Mouse (Mus musculus): ENCODE results near the gene Calm2.

DNA sequence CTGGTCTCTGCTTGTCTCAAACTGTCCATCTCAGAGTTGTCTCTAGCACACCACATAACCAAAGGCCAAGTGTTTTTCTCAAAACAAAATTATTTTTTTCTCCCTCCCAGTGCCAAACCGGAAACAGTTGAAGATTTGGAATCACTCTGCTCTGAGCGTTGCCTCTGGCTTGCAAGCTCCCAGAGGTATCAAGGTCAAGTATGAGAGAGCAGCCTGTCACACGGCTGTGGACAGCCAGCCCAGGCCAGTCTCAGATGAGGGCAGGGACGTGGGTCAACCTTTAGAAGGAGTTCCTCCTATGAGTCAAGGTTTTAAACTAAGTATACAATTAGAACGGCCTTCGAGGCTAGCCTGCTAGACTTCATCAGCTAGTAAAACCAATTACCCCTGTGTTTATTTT, 43.6 kb upstream of the Calm2 start:
- TF ChIP-seq POLR2A (IDR thresholded peaks at IDR 0.05; ENCODE audit: low read depth, low read length) (no peak), CTCF (IDR thresholded peaks at IDR 0.05; ENCODE audit: extremely low read depth, insufficient read length, insufficient replicate concordance, low read depth, low read length) (no peak)

Measured in small intestine, adult 2 months (tissue).